Mouse (Mus musculus) Muller cell, postnatal 12 days (primary cell): ENCODE measurements at regions not wholly inside any gene's neighbourhood (a gene's known extent, or its start where the extent isn't known, plus 50 kb on each side); places are given as distances from the start of the nearest gene placed in this dataset.

ENCODE experiments used
- DNase-seq: peaks from one replicate; pipeline ENCODE4 v3.0.0-alpha.2; 2015; ENCODE audit errors: inconsistent ontology term

GRCm38 (mm10) chr1:34642304-34642893 lies 62.9 kb downstream of the Amer3 start:
- DNase-seq, result peak; percentile 41

DNA sequence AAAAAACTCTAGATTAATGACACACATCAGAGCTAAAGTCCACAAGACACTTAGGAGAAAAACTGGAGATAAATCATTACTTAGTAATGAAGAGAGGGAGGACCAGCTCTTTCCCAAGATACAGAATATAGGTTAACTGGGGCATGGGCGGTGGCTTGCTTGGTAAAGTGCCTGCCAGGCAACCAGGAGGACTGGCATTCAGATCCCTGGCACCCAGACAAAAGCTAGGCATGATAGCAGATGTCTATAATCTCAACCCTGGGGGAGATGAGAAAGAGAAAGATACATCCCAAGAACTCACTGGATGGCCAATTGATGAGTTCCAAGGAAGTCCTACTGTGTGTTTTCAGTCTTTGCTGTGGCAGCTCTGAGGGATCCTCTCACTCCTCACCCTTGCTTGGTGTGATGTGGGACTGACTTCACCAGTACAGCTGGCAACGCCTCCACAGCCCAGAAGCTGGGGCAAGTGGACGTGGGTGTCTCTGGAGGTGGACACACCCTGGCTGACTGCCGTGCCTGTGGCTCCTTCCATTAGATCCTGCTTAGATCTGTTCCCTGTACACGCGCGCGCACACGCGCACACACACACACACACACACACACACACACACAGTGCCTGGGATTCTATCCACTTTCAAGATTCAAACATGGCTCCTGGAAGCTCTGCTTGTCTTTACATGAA lies 74.6 kb downstream of the Amer3 start:
- DNase-seq, result no peak

- DNase-seq, result no peak
Measured at GRCm38 (mm10) chr1:34657481-34657880, 78.0 kb downstream of the Amer3 start.

DNA sequence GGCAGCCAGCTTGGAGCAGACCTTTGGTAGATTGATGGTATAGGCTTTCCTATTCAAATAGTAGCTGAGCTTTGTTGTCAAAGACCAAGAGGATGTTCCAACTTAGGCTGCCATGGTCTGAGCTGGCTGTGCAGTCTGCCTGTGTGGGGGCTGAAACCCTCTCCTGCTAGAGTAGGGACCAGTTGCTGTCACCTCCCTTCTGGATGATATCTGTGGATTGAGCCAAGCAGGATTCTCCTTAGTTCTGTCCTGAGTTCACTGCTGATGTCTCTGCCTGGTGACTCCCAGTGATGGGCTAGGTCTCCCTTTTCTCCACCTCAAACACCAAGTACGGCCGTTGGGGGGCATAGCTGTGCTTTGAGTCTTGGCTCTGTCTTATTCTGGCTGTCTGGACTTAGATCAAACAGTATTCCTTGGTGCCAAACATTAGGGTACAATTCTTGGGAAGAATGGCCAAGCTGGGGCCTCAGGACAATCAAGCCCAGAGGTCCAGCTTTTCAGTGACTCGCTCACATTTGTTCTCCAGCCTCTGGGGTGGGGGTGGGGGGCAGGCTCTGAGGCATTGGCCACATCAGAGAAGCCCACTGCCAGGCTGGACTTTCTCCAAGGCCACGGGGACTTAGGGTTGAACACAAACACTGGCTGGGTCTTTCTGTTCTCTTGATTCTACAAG lies 84.6 kb downstream of the Amer3 start:
- no peak for DNase-seq

- DNase-seq, result peak; percentile 24
Measured at GRCm38 (mm10) chr1:34664816-34665511, 85.5 kb downstream of the Amer3 start.

DNA sequence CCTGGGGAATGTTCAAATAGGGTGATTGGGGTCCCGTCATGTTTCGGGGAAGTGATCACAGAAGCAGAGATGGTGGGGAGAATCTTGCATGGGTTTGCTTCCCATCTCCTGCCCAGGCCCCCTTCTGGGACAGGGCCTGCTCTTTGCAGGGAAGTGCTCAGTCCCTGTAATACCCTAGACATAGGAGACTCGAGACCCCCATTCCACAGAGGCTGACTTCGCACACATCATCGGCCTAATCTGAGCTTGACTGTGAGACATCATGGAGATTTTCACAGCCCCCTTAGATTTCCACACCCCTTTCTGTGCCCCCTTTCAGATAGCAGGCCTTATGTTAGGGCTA lies 86.0 kb downstream of the Amer3 start:
- no peak for DNase-seq

DNA sequence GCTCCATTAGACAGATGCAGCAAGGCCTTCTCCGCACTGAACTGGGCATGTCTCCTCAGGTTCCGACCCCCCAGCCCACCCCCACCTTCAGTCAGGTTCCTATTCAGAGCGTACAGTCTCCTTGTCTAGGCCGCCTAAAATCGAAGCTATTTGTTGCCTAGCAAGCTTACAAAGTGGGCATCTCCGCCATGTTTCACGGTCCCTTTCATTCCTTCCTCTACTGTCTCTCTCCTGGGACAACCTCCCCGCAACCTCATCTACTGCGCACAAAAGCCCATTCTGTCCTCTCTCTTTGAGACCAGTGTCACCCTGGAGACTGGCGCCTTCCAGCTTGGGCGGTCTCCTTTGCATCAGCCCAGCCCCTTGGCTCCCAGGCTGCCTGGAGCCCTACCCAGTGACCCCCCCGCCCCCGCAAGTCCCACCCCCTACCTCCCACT lies 86.8 kb downstream of the Amer3 start:
- DNase-seq, result no peak

DNA sequence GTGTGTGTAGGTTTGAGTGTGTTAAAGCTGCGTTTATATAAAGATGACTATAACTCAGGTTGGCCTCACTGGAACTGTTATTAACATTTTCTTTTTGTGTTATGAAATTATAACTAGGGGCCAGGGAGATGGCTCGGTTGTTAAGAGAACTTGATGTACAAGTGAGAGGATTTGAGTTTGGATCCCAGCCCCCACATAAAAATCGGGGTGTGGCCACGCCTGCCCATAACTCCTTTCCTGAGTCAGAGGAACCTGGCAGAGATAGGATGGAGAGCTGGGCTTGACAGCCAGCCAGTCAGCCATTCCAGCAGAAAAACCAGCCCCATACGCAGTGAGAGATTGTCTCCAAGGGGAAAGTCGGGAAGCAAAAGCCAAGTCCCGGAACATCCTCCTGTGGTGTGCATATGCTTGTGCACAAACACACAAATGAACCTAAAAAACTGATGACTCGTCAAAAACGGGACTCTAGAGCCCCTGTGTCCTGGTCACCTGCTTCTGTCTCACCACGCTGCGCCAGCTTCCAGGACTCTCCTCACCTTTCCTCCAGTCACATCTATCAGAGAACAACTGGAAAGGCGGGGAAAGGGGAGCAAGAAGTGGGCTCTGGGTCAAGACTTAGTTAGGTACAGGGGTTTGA lies 97.8 kb downstream of the Amer3 start:
- no peak for DNase-seq

GRCm38 (mm10) chr1:34677832-34678733 lies 98.6 kb downstream of the Amer3 start:
- DNase-seq, result peak; percentile 72

- DNase-seq, result no peak
Measured at GRCm38 (mm10) chr1:34678734-34679068, 99.2 kb downstream of the Amer3 start.

GRCm38 (mm10) chr1:34686539-34686938 lies 107.1 kb downstream of the Amer3 start:
- DNase-seq, result no peak

- DNase-seq, result peak; percentile 45
Measured at GRCm38 (mm10) chr1:34696533-34696932, 117.1 kb downstream of the Amer3 start.

- DNase-seq, result peak; percentile 43
Measured at GRCm38 (mm10) chr1:34700237-34701030, 121.0 kb downstream of the Amer3 start.

DNA sequence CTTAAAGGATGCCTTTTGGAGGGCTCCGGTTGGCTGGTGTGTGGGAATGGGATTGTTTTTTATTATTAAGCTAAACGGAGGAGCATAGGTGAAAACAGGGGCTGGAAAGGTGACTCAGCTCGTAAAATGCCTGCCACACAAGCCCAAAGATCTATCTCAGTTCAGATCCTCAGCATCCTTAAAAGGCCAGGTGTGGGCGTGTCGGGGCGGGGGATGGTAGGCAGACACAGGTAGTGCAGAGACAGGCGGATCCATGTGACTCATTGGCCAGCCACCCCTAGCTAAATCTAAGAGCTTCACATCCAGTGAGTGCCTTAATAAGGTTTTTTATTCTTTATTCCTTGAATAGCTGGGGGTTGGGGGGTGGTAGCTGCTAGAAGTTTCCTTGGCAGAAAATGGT lies 122.0 kb downstream of the Amer3 start:
- no peak for DNase-seq

DNA sequence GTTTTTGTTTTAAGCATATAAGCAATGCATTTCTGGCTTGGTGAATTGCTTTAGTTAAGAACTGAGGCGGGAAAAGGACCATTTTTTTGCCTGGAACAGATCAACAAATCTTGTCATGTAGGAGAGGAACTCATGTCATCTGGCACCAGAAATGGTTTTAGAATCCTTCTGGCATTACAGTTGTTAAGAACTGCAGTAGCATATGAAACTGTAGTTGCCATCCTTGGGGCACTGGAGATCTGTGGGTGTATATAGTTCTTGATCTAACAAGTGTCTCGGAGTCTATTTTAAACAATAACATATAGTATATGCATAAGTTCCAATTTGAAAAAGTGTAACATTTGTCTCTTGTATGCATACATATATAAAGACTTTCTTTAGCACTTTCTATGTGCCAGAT lies 129.6 kb downstream of the Amer3 start:
- no peak for DNase-seq

DNA sequence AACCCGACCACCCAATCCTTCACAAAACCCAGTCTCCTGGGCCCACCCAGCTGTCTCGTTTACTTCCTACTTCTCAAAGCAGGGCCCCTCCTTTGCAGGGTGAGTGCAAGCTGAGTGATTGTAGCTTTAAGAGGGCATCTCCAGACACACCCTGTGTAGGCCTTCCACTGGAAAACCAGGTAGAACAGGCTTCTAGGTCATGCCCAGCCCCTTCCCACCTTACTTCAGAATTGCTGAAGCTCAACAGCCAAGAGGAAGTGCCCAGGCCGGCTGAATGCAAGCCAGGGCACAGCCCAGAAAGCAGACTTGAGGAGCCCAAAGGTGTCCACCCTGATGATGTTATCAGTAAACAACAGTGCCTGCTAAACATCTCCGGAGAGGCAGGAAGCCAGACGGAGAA lies 120.2 kb downstream of the Fam168b start:
- no peak for DNase-seq

DNA sequence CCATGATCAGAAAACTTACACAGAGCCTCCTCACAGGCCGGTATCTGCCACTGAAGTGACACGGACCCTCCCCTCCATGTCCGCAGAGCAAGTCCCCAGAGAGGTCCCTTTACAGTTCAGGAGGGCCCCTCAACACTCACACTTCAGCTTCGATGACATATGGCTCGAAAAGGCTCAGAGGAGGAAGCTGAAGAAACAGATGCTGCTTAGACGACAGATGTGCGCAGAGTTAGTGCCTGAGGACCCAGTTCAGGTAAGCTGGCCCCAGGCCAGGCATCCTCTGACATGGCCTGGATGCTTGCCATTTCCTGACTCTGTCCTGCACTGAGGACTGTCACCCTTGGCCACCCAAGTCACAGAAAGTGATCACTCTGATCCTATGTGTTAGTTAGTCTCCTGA lies 110.7 kb downstream of the Fam168b start:
- no peak for DNase-seq

GRCm38 (mm10) chr1:34733026-34733913 lies 109.6 kb downstream of the Fam168b start:
- DNase-seq, result no peak

GRCm38 (mm10) chr1:34738386-34739067 lies 104.3 kb downstream of the Fam168b start:
- DNase-seq, result peak; percentile 29
